Mouse (Mus musculus) testis, postnatal 14 days (tissue): ENCODE measurements around the gene Lamc2.
"Not testable (repeated sequence)": the region's sequence is repeated elsewhere in the genome, so short reads cannot be mapped to it uniquely, and the experiment has no call there.

Source experiments
- DNase-seq: peaks from one replicate; pipeline ENCODE4 v3.0.0; 2021; ENCODE audit warnings: low spot score

Lamc2 gene

GRCm38 (mm10) chr1:153094226-153095076 is 91.8 kb downstream of the Lamc2 start:
- no peak for DNase-seq

DNA sequence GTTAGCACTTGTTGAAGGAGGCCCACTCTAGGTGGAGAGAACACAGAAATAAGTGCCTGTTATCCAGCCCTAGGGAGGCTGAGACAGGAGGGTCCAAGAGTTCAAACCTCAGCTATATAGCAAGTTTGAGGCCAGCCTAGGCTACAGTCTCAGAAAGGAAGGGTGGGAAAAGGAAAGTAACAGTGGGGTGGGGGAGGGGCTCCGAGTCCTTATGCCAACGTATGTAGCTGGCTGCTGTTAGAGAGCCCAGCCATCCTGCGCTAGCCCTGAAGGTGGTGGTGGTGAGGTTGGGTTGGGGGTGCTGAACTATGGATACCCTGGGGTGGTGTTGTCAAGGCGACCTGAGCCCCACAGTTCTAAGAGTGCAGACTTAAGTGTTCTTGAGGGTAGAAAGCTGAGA is 92.7 kb downstream of the Lamc2 start:
- DNase-seq, result no peak

DNA sequence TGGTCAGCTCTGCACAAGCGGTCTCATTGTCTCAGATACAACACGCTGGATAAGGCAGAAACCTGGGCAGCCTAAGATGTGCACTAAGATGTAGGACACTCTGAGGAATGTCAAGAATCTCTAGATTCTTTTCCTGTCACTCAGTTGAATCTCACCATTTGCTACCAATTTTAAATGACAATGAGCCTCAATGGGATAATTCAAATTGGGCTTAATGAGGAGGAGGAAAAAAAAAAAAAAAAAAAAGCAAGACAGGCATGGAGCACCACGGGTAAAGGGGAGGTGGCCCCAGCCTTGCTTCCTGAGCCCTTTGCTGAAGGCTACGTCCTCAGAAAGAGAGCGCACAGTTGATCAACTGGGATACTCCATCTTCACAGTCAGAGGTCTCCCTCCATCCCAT is 93.1 kb downstream of the Lamc2 start:
- DNase-seq, result no peak

DNA sequence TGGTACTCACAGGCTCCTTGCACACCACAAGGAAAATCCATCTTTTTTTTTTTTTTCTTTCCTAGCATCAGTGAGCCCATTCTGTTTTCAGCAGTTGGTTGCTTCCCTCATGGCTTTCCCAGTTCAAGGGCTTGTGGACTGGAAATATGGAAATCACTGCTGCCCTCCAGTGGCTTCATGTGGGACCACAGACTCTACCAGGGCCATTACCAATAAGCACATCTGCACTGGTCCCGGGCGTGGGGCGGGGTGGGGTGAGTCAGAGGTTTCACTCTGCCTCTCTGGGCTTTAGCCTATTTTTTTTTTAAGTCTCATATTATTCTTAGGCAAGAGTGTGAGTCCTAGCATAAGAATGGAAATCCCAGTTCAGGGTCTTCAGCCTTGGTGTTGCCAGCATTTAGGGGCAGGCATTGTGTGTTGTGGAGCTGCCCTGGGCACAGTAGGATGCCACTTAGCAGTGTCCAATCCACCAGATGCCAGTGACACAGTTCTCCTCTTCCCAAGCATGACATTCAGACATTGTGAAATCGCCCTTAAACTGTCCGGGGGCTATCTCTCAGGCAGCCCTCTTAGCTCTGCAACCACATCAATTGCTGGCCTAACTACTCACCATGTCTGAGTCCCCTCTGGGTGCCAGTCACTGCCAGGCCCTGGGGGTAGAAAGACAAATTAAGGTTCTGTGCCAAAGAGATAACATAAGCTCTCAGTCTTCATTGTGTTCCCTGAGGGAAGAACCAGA is 93.8 kb downstream of the Lamc2 start:
- DNase-seq, result peak; percentile 34

DNA sequence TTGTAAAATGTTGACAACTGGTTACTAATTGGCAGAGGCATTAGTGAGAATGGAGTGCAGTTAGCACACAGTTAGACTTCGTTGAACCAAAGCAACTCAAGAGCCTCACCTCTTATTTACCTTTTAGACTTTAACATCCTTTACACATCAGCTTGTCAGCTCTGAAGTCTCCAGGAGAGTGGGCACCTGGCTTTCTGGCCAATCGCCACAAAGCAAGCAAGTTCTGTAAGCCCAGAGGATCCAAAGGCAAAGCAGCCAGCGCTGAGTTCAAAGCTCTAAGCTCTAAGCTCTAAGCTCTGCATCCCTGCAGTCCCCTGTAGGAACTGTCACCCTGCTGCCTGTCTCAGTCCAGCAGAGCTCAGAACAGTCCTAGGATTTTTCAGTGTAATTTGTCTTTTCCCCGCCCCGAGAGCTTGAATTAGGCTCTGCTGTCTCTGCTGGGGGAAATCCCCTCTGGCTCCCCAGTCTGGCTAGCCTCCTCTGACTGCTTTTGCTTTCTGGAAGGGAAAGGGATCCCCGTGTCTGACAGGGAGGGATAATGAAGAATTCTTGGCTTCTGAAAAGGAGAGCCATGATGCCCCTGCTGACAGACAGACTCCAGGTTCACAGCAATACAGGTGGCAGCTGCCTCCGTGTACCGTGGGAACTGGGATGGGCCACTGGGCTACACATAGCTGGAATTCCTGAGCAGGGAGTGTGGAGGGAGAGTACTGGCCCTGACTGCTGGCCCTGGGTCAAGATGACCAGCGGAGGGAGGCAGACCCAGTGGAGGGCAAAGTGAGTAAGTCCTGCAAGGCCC is 94.6 kb downstream of the Lamc2 start:
- DNase-seq, result peak; percentile 18

- DNase-seq, result no peak
Measured at GRCm38 (mm10) chr1:153090807-153091206, 95.4 kb downstream of the Lamc2 start.

GRCm38 (mm10) chr1:153090081-153090480 is 96.2 kb downstream of the Lamc2 start:
- no peak for DNase-seq

DNA sequence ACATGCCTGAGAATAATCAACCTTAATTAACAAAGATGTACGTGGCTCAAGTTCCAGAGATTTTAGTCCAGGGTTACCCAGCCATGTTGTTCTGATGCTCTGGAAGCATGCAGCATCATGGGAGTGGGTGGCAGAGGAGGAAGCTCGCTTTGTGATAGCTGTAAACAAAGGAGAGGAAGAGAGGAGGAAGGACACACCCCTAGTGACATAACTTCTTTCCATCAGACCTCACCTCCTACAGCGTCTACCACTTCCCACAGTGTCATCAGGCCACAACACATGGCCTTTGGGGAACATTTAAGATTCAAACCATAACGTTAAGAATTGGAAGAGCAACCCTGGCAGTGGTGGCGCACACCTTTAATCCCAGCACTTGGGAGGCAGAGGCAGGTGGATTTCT is 98.5 kb downstream of the Lamc2 start:
- no peak for DNase-seq

DNA sequence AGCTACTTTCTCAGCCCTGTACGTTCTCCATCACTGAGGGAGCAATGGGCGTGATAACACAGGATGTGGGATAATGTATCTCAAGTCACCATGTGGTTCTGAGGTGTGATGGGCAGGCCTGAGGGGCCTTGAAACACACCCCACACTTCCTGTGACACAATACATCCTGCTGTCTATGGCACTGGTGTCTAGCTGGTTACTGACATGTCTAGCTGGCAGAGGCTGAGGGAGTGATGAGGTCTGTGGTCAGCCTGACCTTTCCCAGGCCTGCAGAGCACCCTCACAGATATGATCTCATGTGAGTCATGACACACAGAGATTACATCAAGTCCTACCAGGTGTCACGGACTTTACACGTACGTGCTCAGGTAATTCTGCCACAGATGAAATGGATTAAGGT is 101.0 kb downstream of the Lamc2 start:
- no peak for DNase-seq

- no peak for DNase-seq
Measured at GRCm38 (mm10) chr1:153084191-153084590, 102.1 kb downstream of the Lamc2 start.

- not testable (repeated sequence) for DNase-seq
Measured at GRCm38 (mm10) chr1:153083233-153083632, 103.0 kb downstream of the Lamc2 start.

DNA sequence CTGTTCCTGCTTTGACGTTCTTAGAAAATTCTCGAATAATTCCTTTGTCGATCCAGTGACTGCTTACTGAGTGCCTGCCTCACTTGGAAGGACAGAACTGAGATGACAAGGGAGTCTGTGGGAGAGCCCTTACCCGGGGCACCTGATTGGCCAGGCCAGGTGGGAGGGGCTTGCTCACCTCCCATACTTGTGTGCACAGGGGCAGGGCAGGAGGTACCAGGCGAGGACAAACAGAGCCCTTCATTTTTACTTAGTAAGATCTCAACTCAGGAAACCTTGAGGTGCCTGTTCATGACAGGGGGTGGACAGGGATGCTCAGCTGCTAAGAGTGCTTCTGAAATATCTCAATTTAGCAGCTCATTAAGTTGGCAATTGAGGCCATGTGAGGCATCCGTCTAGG is 110.3 kb downstream of the Lamc2 start:
- no peak for DNase-seq

- DNase-seq, result no peak
Measured at GRCm38 (mm10) chr1:153075087-153075736, 111.0 kb downstream of the Lamc2 start.

- DNase-seq, result no peak
Measured at GRCm38 (mm10) chr1:153073441-153073840, 112.8 kb downstream of the Lamc2 start.
